Mouse (Mus musculus): ENCODE results near the gene Hilpda. TPM values are rescaled to one million over a fixed set of nuclear protein-coding genes. Genes with fewer than 3 reads are reported as not detected.

Hilpda gene
- total and polyA plus RNA-seq, 2 experiments from 2014 or later = 21.2 to 24.2 TPM

GRCm38 (mm10) chr6:29246585-29246984 lies 25.7 kb upstream of the Hilpda start:
- Histone ChIP-seq H3K9ac (replicated peaks; ENCODE audit: low read length, poor library complexity, severe bottlenecking) (no peak overlapping the region), H3K27ac (ENCODE audit: low read depth, low read length) (no peak overlapping the region), H3K4me1 (ENCODE audit: insufficient read depth, low read length) (no peaks in the 10 kb centered on the region), H3K27me3 (ENCODE audit: insufficient read depth, low read length) (no peaks in the 10 kb centered on the region), H3K4me3 (ENCODE audit: low read depth, low read length) (no peak overlapping the region), H3K36me3 (ENCODE audit: insufficient read depth, low read length) (no peaks in the 10 kb centered on the region), H3K9me3 (ENCODE audit: low read length) (no peaks in the 10 kb centered on the region), H3K4me2 (ENCODE audit: low read depth, low read length, poor library complexity, severe bottlenecking) (no peak overlapping the region)
- 52% methylated on average over 5 of the region's 5 CpGs for WGBS
- no peak for TF ChIP-seq CTCF (IDR thresholded peaks at IDR 0.05)
- DNase-seq (ENCODE audit: low spot score) = no peak
- no peak for ATAC-seq (ENCODE audit: low FRiP score)

- no peak overlapping the region for H3K27ac ChIP-seq (ENCODE audit: low read depth, low read length)
- no peaks in the 10 kb centered on the region for H3K9me3 ChIP-seq (ENCODE audit: low read length)
- no peak overlapping the region for H3K4me2 ChIP-seq (ENCODE audit: low read depth, low read length, poor library complexity, severe bottlenecking)
- H3K27me3 ChIP-seq (ENCODE audit: insufficient read depth, low read length) = no peaks in the 10 kb centered on the region
- H3K4me3 ChIP-seq (ENCODE audit: low read depth, low read length) = no peak overlapping the region
- DNase-seq (ENCODE audit: low spot score) (no peak), ATAC-seq (ENCODE audit: low FRiP score) (no peak)
- no peak for TF ChIP-seq CTCF (IDR thresholded peaks at IDR 0.05)
- no peaks in the 10 kb centered on the region for H3K4me1 ChIP-seq (ENCODE audit: insufficient read depth, low read length)
- no peaks in the 10 kb centered on the region for H3K36me3 ChIP-seq (ENCODE audit: insufficient read depth, low read length)
- no peak overlapping the region for H3K9ac ChIP-seq (replicated peaks; ENCODE audit: low read length, poor library complexity, severe bottlenecking)
- WGBS = 47% methylated on average over 4 of the region's 4 CpGs
Observed at GRCm38 (mm10) chr6:29247072-29247471, 25.2 kb upstream of the Hilpda start.

DNA sequence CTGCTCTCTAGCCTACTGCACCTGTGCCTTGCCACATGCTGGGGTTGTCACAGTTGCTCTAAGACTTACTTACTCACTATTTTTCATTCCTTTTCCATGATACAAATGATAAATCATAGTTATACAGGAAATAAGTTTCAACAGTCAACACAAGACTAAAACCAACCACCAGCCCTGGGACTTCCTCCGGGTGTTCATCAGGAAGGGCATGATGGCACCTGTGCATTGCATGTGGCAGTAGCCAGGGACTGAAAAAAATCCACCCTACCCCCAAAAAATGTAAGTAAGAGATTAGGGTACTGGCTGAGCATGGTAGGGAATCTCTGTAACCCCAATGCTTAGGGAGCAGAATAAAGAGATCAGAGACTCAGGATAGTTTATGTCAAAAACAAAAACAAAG lies 12.9 kb upstream of the Hilpda start:
- H3K9ac ChIP-seq (replicated peaks; ENCODE audit: low read length, poor library complexity, severe bottlenecking) = no peak overlapping the region
- WGBS = 83% methylated on average over 1 of the region's 1 CpGs
- H3K4me3 ChIP-seq (ENCODE audit: low read depth, low read length) = no peak overlapping the region
- no peak for TF ChIP-seq CTCF (IDR thresholded peaks at IDR 0.05)
- ATAC-seq (ENCODE audit: low FRiP score) (no peak), DNase-seq (ENCODE audit: low spot score) (no peak)
- H3K27ac ChIP-seq (ENCODE audit: low read depth, low read length) = no peak overlapping the region
- no peaks in the 10 kb centered on the region for H3K9me3 ChIP-seq (ENCODE audit: low read length)
- H3K27me3 ChIP-seq (ENCODE audit: insufficient read depth, low read length) = no peaks in the 10 kb centered on the region
- H3K4me1 ChIP-seq (ENCODE audit: insufficient read depth, low read length) = 0 out of 2 replicates have a peak, but pooled peaks cover 3% of the 10 kb centered on the region
- no peaks in the 10 kb centered on the region for H3K36me3 ChIP-seq (ENCODE audit: insufficient read depth, low read length)
- H3K4me2 ChIP-seq (ENCODE audit: low read depth, low read length, poor library complexity, severe bottlenecking) = no peak overlapping the region

GRCm38 (mm10) chr6:29261831-29262230 lies 10.5 kb upstream of the Hilpda start:
- no peak overlapping the region for H3K27ac ChIP-seq (ENCODE audit: low read depth, low read length)
- no peak for ATAC-seq (ENCODE audit: low FRiP score)
- TF ChIP-seq CTCF (IDR thresholded peaks at IDR 0.05) = no peak
- no peak for DNase-seq (ENCODE audit: low spot score)
- no peak overlapping the region for H3K9ac ChIP-seq (replicated peaks; ENCODE audit: low read length, poor library complexity, severe bottlenecking)
- H3K4me2 ChIP-seq (ENCODE audit: low read depth, low read length, poor library complexity, severe bottlenecking) = no peak overlapping the region
- H3K36me3 ChIP-seq (ENCODE audit: insufficient read depth, low read length) = no peaks in the 10 kb centered on the region
- no peaks in the 10 kb centered on the region for H3K27me3 ChIP-seq (ENCODE audit: insufficient read depth, low read length)
- 83% methylated on average over 5 of the region's 5 CpGs for WGBS
- H3K9me3 ChIP-seq (ENCODE audit: low read length) = no peaks in the 10 kb centered on the region
- 0 out of 2 replicates have a peak, but pooled peaks cover 3% of the 10 kb centered on the region for H3K4me1 ChIP-seq (ENCODE audit: insufficient read depth, low read length)
- no peak overlapping the region for H3K4me3 ChIP-seq (ENCODE audit: low read depth, low read length)

GRCm38 (mm10) chr6:29263650-29264455 lies 8.4 kb upstream of the Hilpda start:
- Histone ChIP-seq H3K27me3 (ENCODE audit: insufficient read depth, low read length) (no peaks in the 10 kb centered on the region), H3K4me2 (ENCODE audit: low read depth, low read length, poor library complexity, severe bottlenecking) (no peak overlapping the region), H3K36me3 (ENCODE audit: insufficient read depth, low read length) (no peaks in the 10 kb centered on the region), H3K4me3 (ENCODE audit: low read depth, low read length) (no peak overlapping the region), H3K27ac (ENCODE audit: low read depth, low read length) (peak overlapping the region; percentile 34; the same call in 1 of the 2 replicates), H3K4me1 (ENCODE audit: insufficient read depth, low read length) (0 out of 2 replicates have a peak, but pooled peaks cover 3% of the 10 kb centered on the region), H3K9me3 (ENCODE audit: low read length) (no peaks in the 10 kb centered on the region), H3K9ac (replicated peaks; ENCODE audit: low read length, poor library complexity, severe bottlenecking) (no peak overlapping the region)
- DNase-seq (ENCODE audit: low spot score) (peak; percentile 78), ATAC-seq (ENCODE audit: low FRiP score) (peak; percentile 79)
- WGBS = 34% methylated on average over 6 of the region's 6 CpGs
- TF ChIP-seq CTCF (IDR thresholded peaks at IDR 0.05) = no peak

DNA sequence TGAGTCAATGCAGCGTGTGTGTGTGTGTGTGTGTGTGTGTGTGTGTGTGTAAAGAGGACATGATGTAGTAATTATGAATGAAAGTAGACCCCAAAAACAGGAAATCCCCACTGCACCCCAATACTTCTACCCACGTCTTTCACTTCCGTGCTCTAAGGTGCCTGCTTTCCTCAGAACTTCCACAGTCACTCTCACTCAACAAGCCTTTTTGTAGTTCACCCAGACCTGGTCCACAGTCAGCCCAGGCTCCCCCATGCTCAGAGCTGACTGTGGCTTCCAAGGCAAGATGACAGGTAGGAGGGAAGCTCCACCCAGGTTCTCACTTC lies 7.9 kb upstream of the Hilpda start:
- H3K27me3 ChIP-seq (ENCODE audit: insufficient read depth, low read length) = no peaks in the 10 kb centered on the region
- 0 out of 2 replicates have a peak, but pooled peaks cover 3% of the 10 kb centered on the region for H3K4me1 ChIP-seq (ENCODE audit: insufficient read depth, low read length)
- 84% methylated on average over 3 of the region's 3 CpGs for WGBS
- H3K9ac ChIP-seq (replicated peaks; ENCODE audit: low read length, poor library complexity, severe bottlenecking) = no peak overlapping the region
- no peak for DNase-seq (ENCODE audit: low spot score)
- TF ChIP-seq CTCF (IDR thresholded peaks at IDR 0.05) = no peak
- H3K4me3 ChIP-seq (ENCODE audit: low read depth, low read length) = no peak overlapping the region
- no peak for ATAC-seq (ENCODE audit: low FRiP score)
- H3K9me3 ChIP-seq (ENCODE audit: low read length) = no peaks in the 10 kb centered on the region
- no peak overlapping the region for H3K4me2 ChIP-seq (ENCODE audit: low read depth, low read length, poor library complexity, severe bottlenecking)
- no peak overlapping the region for H3K27ac ChIP-seq (ENCODE audit: low read depth, low read length)
- H3K36me3 ChIP-seq (ENCODE audit: insufficient read depth, low read length) = no peaks in the 10 kb centered on the region

Measured in midbrain, postnatal 0 days (tissue).